Mouse (Mus musculus) granulocyte monocyte progenitor cell, adult 5-6 weeks (primary cell): Measurements from ENCODE around the gene Tpcn1. TPM values are rescaled to one million over a fixed set of nuclear protein-coding genes. Genes with fewer than 3 reads are reported as not detected.

Experiments used
- ATAC-seq: replicated peaks from 2 replicates; pipeline ENCODE4 v1.8.0; 2016; ENCODE audit warnings: mild to moderate bottlenecking, moderate TSS enrichment, inconsistent platforms; ENCODE audit not compliant: poor library complexity, severe bottlenecking
- total RNA-seq, 2 experiments: library from RNA; stranded (forward) in 1 of 2; stranded (reverse) in 1 of 2; fragments of 200-712, 200-1000 nt in 1 of 2; fragments of >200 nt in 1 of 2; fragmentation: Nextera tagmentation in 1 of 2; gene quantifications; 2 replicates each; pipeline ENCODE4 v1.2.3; 2014 to 2017

Gene Tpcn1
- total RNA-seq, 2 experiments from 2014 or later: 14.1 to 41.5 TPM

- no peak for ATAC-seq
Observed at GRCm38 (mm10) chr5:120493873-120494395, 94.5 kb downstream of the Tpcn1 start.

GRCm38 (mm10) chr5:120493440-120493839 is 95.0 kb downstream of the Tpcn1 start:
- ATAC-seq: no peak

GRCm38 (mm10) chr5:120492437-120492836 is 96.0 kb downstream of the Tpcn1 start:
- ATAC-seq: no peak

- no peak for ATAC-seq
Observed at GRCm38 (mm10) chr5:120490679-120491192, 97.7 kb downstream of the Tpcn1 start.

- ATAC-seq: no peak
Observed at GRCm38 (mm10) chr5:120487844-120488243, 100.6 kb downstream of the Tpcn1 start.

Other genes with a start within 250 kb of the Tpcn1 start
- gene Lhx5, start 157.0 kb downstream of the Tpcn1 start, total RNA-seq (2014; fragmentation: Nextera tagmentation): not detected in 2 replicates
- not detected in 2 replicates for gene Lhx5, start 157.0 kb downstream of the Tpcn1 start, total RNA-seq (2017)
- 1.3 and 3.5 TPM in 2 replicates for gene Sdsl, start 115.9 kb downstream of the Tpcn1 start, total RNA-seq (2014; fragmentation: Nextera tagmentation)
- gene Sdsl, start 115.9 kb downstream of the Tpcn1 start, total RNA-seq (2017): 2.4 and 2.8 TPM in 2 replicates
- gene Sds, start 112.1 kb downstream of the Tpcn1 start, total RNA-seq (2014; fragmentation: Nextera tagmentation): not detected in 2 replicates
- not detected in 2 replicates for gene Sds, start 112.1 kb downstream of the Tpcn1 start, total RNA-seq (2017)
- 18.2 and 20.8 TPM in 2 replicates for gene Plbd2, start 85.0 kb downstream of the Tpcn1 start, total RNA-seq (2014; fragmentation: Nextera tagmentation)
- gene Plbd2, start 85.0 kb downstream of the Tpcn1 start, total RNA-seq (2017): 8.9 and 9.4 TPM in 2 replicates
- gene Slc8b1, start 77.5 kb downstream of the Tpcn1 start, total RNA-seq (2014; fragmentation: Nextera tagmentation): 24.9 and 38.3 TPM in 2 replicates
- 30.1 and 31.8 TPM in 2 replicates for gene Slc8b1, start 77.5 kb downstream of the Tpcn1 start, total RNA-seq (2017)
- not detected in 2 replicates for gene Iqcd, start 343 bp upstream of the Tpcn1 start, total RNA-seq (2014; fragmentation: Nextera tagmentation)
- gene Iqcd, start 343 bp upstream of the Tpcn1 start, total RNA-seq (2017): not detected in 2 replicates
- gene Rita1, start 23.9 kb upstream of the Tpcn1 start, total RNA-seq (2014; fragmentation: Nextera tagmentation): 3.0 and 5.3 TPM in 2 replicates
- gene Rita1, start 23.9 kb upstream of the Tpcn1 start, total RNA-seq (2017): 1.8 and 3.9 TPM in 2 replicates
- 21.5 and 27.9 TPM in 2 replicates for gene Ddx54, start 24.1 kb upstream of the Tpcn1 start, total RNA-seq (2014; fragmentation: Nextera tagmentation)
- 33.1 and 38.7 TPM in 2 replicates for gene Ddx54, start 24.1 kb upstream of the Tpcn1 start, total RNA-seq (2017)
- gene Cfap73, start 45.6 kb upstream of the Tpcn1 start, total RNA-seq (2014; fragmentation: Nextera tagmentation): not detected in 2 replicates
- gene Cfap73, start 45.6 kb upstream of the Tpcn1 start, total RNA-seq (2017): not detected in 2 replicates
- not detected in 2 replicates for gene Rasal1, start 60.1 kb upstream of the Tpcn1 start, total RNA-seq (2014; fragmentation: Nextera tagmentation)
- gene Rasal1, start 60.1 kb upstream of the Tpcn1 start, total RNA-seq (2017): not detected in 2 replicates
- gene Dtx1, start 123.3 kb upstream of the Tpcn1 start, total RNA-seq (2014; fragmentation: Nextera tagmentation): not detected in 2 replicates
- gene Dtx1, start 123.3 kb upstream of the Tpcn1 start, total RNA-seq (2017): not detected in 2 replicates
- 0.47 TPM in 1 of 2 replicates, not detected in the other for gene Oas2, start 161.2 kb upstream of the Tpcn1 start, total RNA-seq (2014; fragmentation: Nextera tagmentation)
- gene Oas2, start 161.2 kb upstream of the Tpcn1 start, total RNA-seq (2017): 1.0 TPM in 1 of 2 replicates, not detected in the other
- gene Oas3, start 189.0 kb upstream of the Tpcn1 start, total RNA-seq (2014; fragmentation: Nextera tagmentation): 0.17 and 1.3 TPM in 2 replicates
- gene Oas3, start 189.0 kb upstream of the Tpcn1 start, total RNA-seq (2017): 0.77 and 0.90 TPM in 2 replicates
- not detected in 2 replicates for gene Oas1e, start 206.9 kb upstream of the Tpcn1 start, total RNA-seq (2014; fragmentation: Nextera tagmentation)
- not detected in 2 replicates for gene Oas1e, start 206.9 kb upstream of the Tpcn1 start, total RNA-seq (2017)
- gene Oas1c, start 223.8 kb upstream of the Tpcn1 start, total RNA-seq (2014; fragmentation: Nextera tagmentation): 3.8 TPM in 1 of 2 replicates, not detected in the other
- 0.21 and 2.5 TPM in 2 replicates for gene Oas1c, start 223.8 kb upstream of the Tpcn1 start, total RNA-seq (2017)